Mouse (Mus musculus) lung, embryonic 14.5 days (tissue): Measurements from ENCODE around the gene Mipep. TPM values are rescaled to one million over a fixed set of nuclear protein-coding genes. Genes with fewer than 3 reads are reported as not detected.

ENCODE experiments used
- ATAC-seq: fragments of 200-750 bp; cut with Nextera tagmentation; 2 replicates; pipeline ENCODE4 v1.8.0; 2017; ENCODE audit warnings: mild to moderate bottlenecking, moderate TSS enrichment, moderate library complexity; ENCODE audit not compliant: insufficient read depth
- DNase-seq: peaks from one replicate; pipeline ENCODE4 v3.0.0-alpha.2; 2015
- H3K27ac ChIP-seq: fragments of 300-500 bp; sonication (generic); 2 replicates; pipeline ENCODE4 v1.5.1; 2014; ENCODE audit warnings: low read depth, mild to moderate bottlenecking, moderate library complexity
- H3K27me3 ChIP-seq: fragments of 300-500 bp; sonication (generic); 2 replicates; pipeline ENCODE4 v1.6.1; 2014; ENCODE audit warnings: low read length, control low read depth; ENCODE audit not compliant: insufficient read depth
- H3K36me3 ChIP-seq: fragments of 300-500 bp; sonication (generic); 2 replicates; pipeline ENCODE4 v1.6.1; 2014; ENCODE audit warnings: control low read depth; ENCODE audit not compliant: insufficient read depth
- H3K4me1 ChIP-seq: fragments of 300-500 bp; sonication (generic); 2 replicates; pipeline ENCODE4 v1.6.1; 2014; ENCODE audit warnings: antibody characterized with exemption, control low read depth; ENCODE audit not compliant: insufficient read depth
- H3K4me2 ChIP-seq: fragments of 300-500 bp; sonication (generic); 2 replicates; pipeline ENCODE4 v1.6.1; 2014; ENCODE audit warnings: mild to moderate bottlenecking
- H3K4me3 ChIP-seq: fragments of 300-500 bp; sonication (generic); 2 replicates; pipeline ENCODE4 v1.5.1; 2014; ENCODE audit warnings: low read depth, low read length
- H3K9ac ChIP-seq: fragments of 300-500 bp; sonication (generic); 2 replicates; pipeline ENCODE4 v1.6.1; 2014
- H3K9me3 ChIP-seq: fragments of 300-500 bp; sonication (generic); 2 replicates; pipeline ENCODE4 v1.6.1; 2016; ENCODE audit warnings: low read depth, low read length, control low read depth
- CTCF ChIP-seq: IDR thresholded peaks from 2 replicates; pipeline ENCODE4 v1.5.1; 2016; ENCODE audit warnings: antibody characterized with exemption, low read depth
- WGBS: fragments of 180-500 bp; shearing (Covaris S2); extraction: QIAGEN DNeasy Blood & Tissue Kit; methylation state at CpG from one replicate; pipeline ENCODE4 v1.1.7; 2014; 5-methylcytosine and 5-hydroxymethylcytosine counted together
- polyA plus RNA-seq: library from polyadenylated mRNA; unstranded; fragments of >200 nt; fragmentation: Nextera tagmentation; extraction: Ambion mirVana; gene quantifications from 2 replicates; pipeline ENCODE4 v1.2.1, GENCODE M21; 2014

Mipep gene
- 26.3 and 26.5 TPM in 2 replicates for polyA plus RNA-seq

- Histone ChIP-seq H3K4me2 (peak within 1 kb of the TSS; percentile 87), H3K27me3 (no peaks in the 10 kb centered on the region), H3K4me3 (peak within 1 kb of the TSS; percentile 70), H3K9me3 (no peaks in the 10 kb centered on the region), H3K4me1 (no peaks in the 10 kb centered on the region), H3K9ac (peak within 1 kb of the TSS; percentile 77), H3K36me3 (0 out of 2 replicates have a peak, but pooled peaks cover 4% of the 10 kb centered on the region), H3K27ac (no peak within 1 kb of the TSS)
- ATAC-seq, result peak; percentile 91
- TF ChIP-seq CTCF, result peak; percentile 94
- DNase-seq, result peak; percentile 96
- WGBS, result under 1% methylated on average over 60 of the region's 61 CpGs
Observed at GRCm38 (mm10) chr14:60784427-60785315, at the start of gene Mipep. TSS of gene Mipep (plus strand) at chr14:60784573.

GRCm38 (mm10) chr14:60735206-60735605 lies 49.2 kb upstream of the Mipep start:
- Histone ChIP-seq H3K9ac (no peak overlapping the region), H3K36me3 (no peaks in the 10 kb centered on the region), H3K27ac (no peak overlapping the region), H3K4me2 (no peak overlapping the region), H3K27me3 (no peaks in the 10 kb centered on the region), H3K4me1 (peaks cover 12% of the 10 kb centered on the region), H3K9me3 (no peaks in the 10 kb centered on the region), H3K4me3 (no peak overlapping the region)
- DNase-seq (no peak), ATAC-seq (no peak)
- no peak for TF ChIP-seq CTCF
- 54% methylated on average over 5 of the region's 5 CpGs for WGBS

GRCm38 (mm10) chr14:60735848-60736547 lies 48.4 kb upstream of the Mipep start:
- WGBS, result 45% methylated on average over 13 of the region's 13 CpGs
- no peaks in the 10 kb centered on the region for H3K27me3 ChIP-seq
- H3K4me2 ChIP-seq, result peak overlapping the region; percentile 41; the same call in 1 of the 2 replicates
- H3K4me1 ChIP-seq, result peaks cover 12% of the 10 kb centered on the region
- no peak for TF ChIP-seq CTCF
- no peaks in the 10 kb centered on the region for H3K36me3 ChIP-seq
- no peaks in the 10 kb centered on the region for H3K9me3 ChIP-seq
- no peak for DNase-seq
- peak overlapping the region; percentile 90 for H3K27ac ChIP-seq
- H3K9ac ChIP-seq, result no peak overlapping the region
- H3K4me3 ChIP-seq, result no peak overlapping the region
- peak; percentile 8; the same call in 1 of the 2 replicates for ATAC-seq

- H3K4me1 ChIP-seq, result peaks cover 16% of the 10 kb centered on the region
- H3K36me3 ChIP-seq, result no peaks in the 10 kb centered on the region
- H3K27ac ChIP-seq, result peak overlapping the region; percentile 90
- peak overlapping the region; percentile 38; the same call in 1 of the 2 replicates for H3K9ac ChIP-seq
- DNase-seq (peak; percentile 73), ATAC-seq (peak; percentile 62)
- no peak for TF ChIP-seq CTCF
- no peaks in the 10 kb centered on the region for H3K9me3 ChIP-seq
- no peaks in the 10 kb centered on the region for H3K27me3 ChIP-seq
- no peak overlapping the region for H3K4me3 ChIP-seq
- peak overlapping the region; percentile 41 for H3K4me2 ChIP-seq
- 4% methylated on average over 4 of the region's 4 CpGs for WGBS
Observed at GRCm38 (mm10) chr14:60736591-60737192, 47.7 kb upstream of the Mipep start.

- Histone ChIP-seq H3K4me3 (no peak overlapping the region), H3K9ac (no peak overlapping the region), H3K27me3 (no peaks in the 10 kb centered on the region), H3K36me3 (no peaks in the 10 kb centered on the region), H3K4me2 (peak overlapping the region; percentile 41), H3K4me1 (peaks cover 21% of the 10 kb centered on the region), H3K27ac (peak overlapping the region; percentile 90), H3K9me3 (no peaks in the 10 kb centered on the region)
- TF ChIP-seq CTCF, result no peak
- DNase-seq, result no peak
- 21% methylated on average over 7 of the region's 7 CpGs for WGBS
- ATAC-seq, result no peak
Observed at GRCm38 (mm10) chr14:60737202-60737611, 47.2 kb upstream of the Mipep start.

- peaks cover 21% of the 10 kb centered on the region for H3K4me1 ChIP-seq
- 50% methylated on average over 10 of the region's 10 CpGs for WGBS
Observed at GRCm38 (mm10) chr14:60738434-60738938, 45.9 kb upstream of the Mipep start.

More at GRCm38 (mm10) chr14:60738434-60738938, 45.9 kb upstream of the Mipep start:
- ATAC-seq, result no peak
- Histone ChIP-seq H3K27ac (peak overlapping the region; percentile 90), H3K27me3 (no peaks in the 10 kb centered on the region), H3K9ac (no peak overlapping the region), H3K9me3 (no peaks in the 10 kb centered on the region), H3K4me2 (no peak overlapping the region), H3K36me3 (no peaks in the 10 kb centered on the region), H3K4me3 (no peak overlapping the region)
- TF ChIP-seq CTCF, result no peak
- DNase-seq, result no peak
